Mouse (Mus musculus) midbrain, embryonic 11.5 days (tissue): ENCODE data around the gene Tagln2. TPM values are rescaled to one million over a fixed set of nuclear protein-coding genes. Genes with fewer than 3 reads are reported as not detected.

Source experiments
- ATAC-seq: fragments of 200-750 bp; cut with Nextera tagmentation; 2 replicates; pipeline ENCODE4 v1.8.0; 2017; ENCODE audit warnings: moderate TSS enrichment, moderate library complexity; ENCODE audit not compliant: low FRiP score
- DNase-seq: peaks from one replicate; pipeline ENCODE4 v3.0.0; 2015; ENCODE audit warnings: low spot score; ENCODE audit errors: missing footprints
- H3K27ac ChIP-seq: fragments of 300-500 bp; sonication (generic); 2 replicates; pipeline ENCODE4 v1.5.1; 2014; ENCODE audit warnings: low read depth, low read length
- H3K27me3 ChIP-seq: fragments of 300-500 bp; sonication (generic); 2 replicates; pipeline ENCODE4 v1.6.1; 2014; ENCODE audit warnings: mild to moderate bottlenecking, low read length, moderate library complexity, mixed read lengths; ENCODE audit not compliant: control insufficient read depth, insufficient read depth
- H3K36me3 ChIP-seq: fragments of 300-500 bp; sonication (generic); 2 replicates; pipeline ENCODE4 v1.6.1; 2014; ENCODE audit warnings: mild to moderate bottlenecking, low read length, moderate library complexity, mixed read lengths; ENCODE audit not compliant: control insufficient read depth, insufficient read depth
- H3K4me1 ChIP-seq: fragments of 300-500 bp; sonication (generic); 2 replicates; pipeline ENCODE4 v1.6.1; 2014; ENCODE audit warnings: low read length; ENCODE audit not compliant: control insufficient read depth, insufficient read depth
- H3K4me2 ChIP-seq: fragments of 300-500 bp; sonication (generic); 2 replicates; pipeline ENCODE4 v1.6.1; 2014; ENCODE audit warnings: mild to moderate bottlenecking, moderate library complexity
- H3K4me3 ChIP-seq: fragments of 300-500 bp; sonication (generic); 2 replicates; pipeline ENCODE4 v1.5.1; 2014; ENCODE audit warnings: low read depth, low read length
- H3K9ac ChIP-seq: fragments of 300-500 bp; sonication (generic); 2 replicates; pipeline ENCODE4 v1.6.1; 2014; ENCODE audit warnings: low read length
- H3K9me3 ChIP-seq: fragments of 300-500 bp; sonication (generic); 2 replicates; pipeline ENCODE4 v1.6.1; 2016; ENCODE audit warnings: low read length; ENCODE audit not compliant: control insufficient read depth
- WGBS: fragments of 180-500 bp; shearing (Covaris S2); extraction: QIAGEN DNeasy Blood & Tissue Kit; methylation state at CpG from one replicate; pipeline ENCODE4 v1.1.7; 2014; 5-methylcytosine and 5-hydroxymethylcytosine counted together
- polyA plus RNA-seq: library from polyadenylated mRNA; unstranded; fragments of >200 nt; fragmentation: Nextera tagmentation; extraction: Ambion mirVana; gene quantifications from 2 replicates; pipeline ENCODE4 v1.2.1, GENCODE M21; 2014

Gene Tagln2
- polyA plus RNA-seq, 1 experiment from 2014 or later = 39.1 TPM

DNA sequence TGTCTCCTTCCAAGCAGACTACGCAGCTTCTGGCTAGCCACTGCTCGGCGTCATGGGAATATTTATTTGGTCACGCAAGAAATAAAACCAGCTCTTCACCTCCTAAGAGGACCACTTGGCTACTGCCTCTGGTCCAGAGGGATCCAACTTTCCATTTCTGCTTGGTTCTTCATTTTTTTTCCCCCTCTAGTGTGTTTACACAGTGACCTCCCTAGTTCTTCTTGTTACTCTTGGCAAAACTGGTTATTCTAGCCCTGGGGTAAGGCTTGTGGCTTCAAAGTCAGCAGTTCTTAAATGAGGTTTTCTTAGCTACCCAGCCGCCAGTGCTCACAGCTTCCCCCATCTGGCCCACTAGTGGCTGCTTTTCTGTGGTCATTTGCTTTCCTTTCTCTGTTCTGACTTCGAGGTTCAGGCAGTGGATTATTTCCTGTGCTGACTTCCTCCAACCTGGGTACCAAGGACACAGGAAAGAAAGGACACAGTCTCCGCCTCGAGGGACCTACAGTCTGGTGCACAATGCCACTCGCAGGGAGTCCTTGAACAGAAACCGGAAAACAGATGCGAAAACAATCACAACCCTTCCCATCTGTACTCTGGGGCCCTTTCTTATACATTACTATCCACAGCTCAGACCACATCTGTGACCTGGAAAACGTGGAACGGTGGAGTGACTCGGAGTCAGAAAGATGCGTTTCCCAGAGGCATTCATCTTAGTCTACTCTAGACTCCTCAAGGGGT, 25.3 kb downstream of the Tagln2 start:
- Histone ChIP-seq H3K4me1 (0 out of 2 replicates have a peak, but pooled peaks cover 5% of the 10 kb centered on the region), H3K36me3 (no peaks in the 10 kb centered on the region), H3K27me3 (0 out of 2 replicates have a peak, but pooled peaks cover 2% of the 10 kb centered on the region), H3K9me3 (no peaks in the 10 kb centered on the region), H3K9ac (no peak overlapping the region), H3K4me2 (no peak overlapping the region), H3K4me3 (no peak overlapping the region), H3K27ac (no peak overlapping the region)
- no peak for DNase-seq
- no peak for ATAC-seq
- 64% methylated on average over 15 of the region's 15 CpGs for WGBS

DNA sequence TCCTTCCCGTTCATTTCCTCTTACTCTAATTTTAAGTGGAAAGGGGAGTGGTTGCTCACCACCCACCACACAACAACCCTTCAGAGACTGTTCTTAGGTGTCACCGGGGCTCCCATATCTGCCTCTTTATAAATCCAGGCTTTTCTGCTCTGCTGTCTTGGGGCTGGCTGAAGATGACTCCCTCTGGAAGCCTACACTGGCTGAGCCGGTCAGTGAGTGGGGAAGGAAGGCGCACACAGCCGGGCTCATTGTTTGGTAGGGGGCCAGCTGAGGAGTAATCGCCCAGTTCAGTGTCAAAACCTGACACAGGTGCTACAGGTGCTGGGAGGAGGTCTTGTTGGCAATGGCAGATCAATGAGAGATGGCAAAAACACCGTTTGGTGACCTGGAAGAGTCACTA, 26.1 kb downstream of the Tagln2 start:
- no peak overlapping the region for H3K9ac ChIP-seq
- no peaks in the 10 kb centered on the region for H3K9me3 ChIP-seq
- peaks cover 2% of the 10 kb centered on the region; the same call in 1 of the 2 replicates for H3K27me3 ChIP-seq
- 82% methylated on average over 7 of the region's 7 CpGs for WGBS
- H3K4me1 ChIP-seq = 0 out of 2 replicates have a peak, but pooled peaks cover 2% of the 10 kb centered on the region
- DNase-seq = no peak
- no peak overlapping the region for H3K4me3 ChIP-seq
- no peaks in the 10 kb centered on the region for H3K36me3 ChIP-seq
- H3K4me2 ChIP-seq = no peak overlapping the region
- no peak overlapping the region for H3K27ac ChIP-seq
- no peak for ATAC-seq

DNA sequence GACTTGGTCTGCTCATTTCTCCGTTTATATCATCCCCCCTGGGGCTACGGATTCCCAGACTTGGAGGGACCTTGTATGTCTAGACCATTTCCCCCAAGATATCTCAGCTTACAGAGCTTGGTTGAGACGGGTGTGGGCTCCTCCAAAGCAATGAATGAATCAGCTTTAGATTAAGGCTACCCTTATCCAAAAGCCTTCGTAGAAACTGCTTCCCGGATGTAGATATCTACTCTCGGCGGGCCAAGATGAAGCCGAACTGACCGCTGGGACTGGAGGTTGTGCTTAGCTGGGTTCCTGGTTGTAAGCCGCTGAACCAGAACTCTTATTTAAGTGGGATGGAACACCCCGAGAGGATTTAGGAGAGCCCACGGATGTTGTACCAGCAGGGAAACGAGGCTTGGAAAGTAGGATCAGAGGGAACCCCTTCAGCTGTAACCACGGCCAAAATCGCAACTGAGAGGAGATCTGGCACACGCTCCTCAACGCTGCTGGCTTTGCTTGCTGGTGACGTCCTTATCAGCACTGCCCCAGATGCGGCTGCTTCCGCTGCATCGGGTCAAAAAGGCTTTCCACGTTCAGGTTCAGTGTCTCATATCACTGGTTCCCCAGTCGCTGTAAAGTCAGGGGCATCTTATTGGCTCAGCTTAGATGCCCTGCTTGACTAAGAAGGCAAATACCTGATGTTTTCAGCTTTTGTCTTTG, 26.7 kb downstream of the Tagln2 start:
- DNase-seq = no peak
- no peak for ATAC-seq
- peaks cover 2% of the 10 kb centered on the region; the same call in 1 of the 2 replicates for H3K27me3 ChIP-seq
- no peak overlapping the region for H3K9ac ChIP-seq
- H3K4me3 ChIP-seq = no peak overlapping the region
- 72% methylated on average over 23 of the region's 23 CpGs for WGBS
- H3K27ac ChIP-seq = no peak overlapping the region
- H3K36me3 ChIP-seq = no peaks in the 10 kb centered on the region
- H3K4me2 ChIP-seq = no peak overlapping the region
- no peaks in the 10 kb centered on the region for H3K9me3 ChIP-seq
- H3K4me1 ChIP-seq = no peaks in the 10 kb centered on the region

DNA sequence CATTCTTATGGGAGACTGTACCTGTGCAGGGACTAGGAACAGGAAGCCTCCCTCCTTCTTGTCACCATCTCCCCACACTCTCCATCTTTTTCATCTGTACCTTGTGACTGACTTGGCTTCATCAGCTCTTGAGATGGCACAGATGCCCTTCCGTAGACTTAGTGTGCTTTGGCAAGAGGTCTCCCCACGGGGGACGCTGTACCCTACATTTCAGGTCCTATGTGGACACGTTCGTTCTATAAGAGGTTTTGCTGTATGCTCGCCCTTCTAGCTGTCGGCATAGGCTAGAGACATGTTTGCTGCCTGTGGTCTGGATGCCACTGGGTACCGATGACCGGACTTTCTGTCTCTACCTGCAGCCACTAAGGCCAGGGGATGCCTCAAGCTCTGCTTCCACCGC, 27.6 kb downstream of the Tagln2 start:
- peaks cover 6% of the 10 kb centered on the region for H3K4me1 ChIP-seq
- 94% methylated on average over 10 of the region's 10 CpGs for WGBS
- ATAC-seq = no peak
- peaks cover 7% of the 10 kb centered on the region; the same call in 1 of the 2 replicates for H3K27me3 ChIP-seq
- H3K9me3 ChIP-seq = no peaks in the 10 kb centered on the region
- no peak for DNase-seq
- H3K9ac ChIP-seq = no peak overlapping the region
- no peaks in the 10 kb centered on the region for H3K36me3 ChIP-seq
- H3K27ac ChIP-seq = no peak overlapping the region
- H3K4me2 ChIP-seq = no peak overlapping the region
- no peak overlapping the region for H3K4me3 ChIP-seq

DNA sequence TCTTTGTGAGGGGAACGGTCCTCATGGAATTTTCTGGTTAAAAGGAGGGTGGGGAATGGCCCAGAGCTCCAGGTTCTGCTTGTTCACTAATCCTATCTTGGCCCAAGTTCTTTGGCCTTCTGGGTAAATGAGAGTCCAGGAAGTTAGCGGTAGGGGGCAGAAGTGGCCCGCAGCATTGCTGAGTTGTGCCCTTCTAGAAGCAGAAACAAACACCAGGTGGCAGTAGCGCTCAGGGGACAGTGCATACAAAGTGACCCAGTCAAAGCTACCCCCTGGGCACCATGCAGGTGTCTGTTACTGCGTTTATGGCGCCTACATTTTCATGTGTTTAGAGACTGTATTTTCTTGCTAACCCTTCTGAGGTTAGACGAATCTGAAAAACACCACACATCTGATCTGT, 28.9 kb downstream of the Tagln2 start:
- H3K9me3 ChIP-seq = no peaks in the 10 kb centered on the region
- DNase-seq (peak; percentile 96), ATAC-seq (peak; percentile 73)
- peaks cover 7% of the 10 kb centered on the region; the same call in 1 of the 2 replicates for H3K27me3 ChIP-seq
- H3K27ac ChIP-seq = no peak overlapping the region
- 9% methylated on average over 7 of the region's 7 CpGs for WGBS
- H3K4me2 ChIP-seq = no peak overlapping the region
- no peak overlapping the region for H3K4me3 ChIP-seq
- H3K4me1 ChIP-seq = peaks cover 12% of the 10 kb centered on the region
- no peak overlapping the region for H3K9ac ChIP-seq
- H3K36me3 ChIP-seq = no peaks in the 10 kb centered on the region

DNA sequence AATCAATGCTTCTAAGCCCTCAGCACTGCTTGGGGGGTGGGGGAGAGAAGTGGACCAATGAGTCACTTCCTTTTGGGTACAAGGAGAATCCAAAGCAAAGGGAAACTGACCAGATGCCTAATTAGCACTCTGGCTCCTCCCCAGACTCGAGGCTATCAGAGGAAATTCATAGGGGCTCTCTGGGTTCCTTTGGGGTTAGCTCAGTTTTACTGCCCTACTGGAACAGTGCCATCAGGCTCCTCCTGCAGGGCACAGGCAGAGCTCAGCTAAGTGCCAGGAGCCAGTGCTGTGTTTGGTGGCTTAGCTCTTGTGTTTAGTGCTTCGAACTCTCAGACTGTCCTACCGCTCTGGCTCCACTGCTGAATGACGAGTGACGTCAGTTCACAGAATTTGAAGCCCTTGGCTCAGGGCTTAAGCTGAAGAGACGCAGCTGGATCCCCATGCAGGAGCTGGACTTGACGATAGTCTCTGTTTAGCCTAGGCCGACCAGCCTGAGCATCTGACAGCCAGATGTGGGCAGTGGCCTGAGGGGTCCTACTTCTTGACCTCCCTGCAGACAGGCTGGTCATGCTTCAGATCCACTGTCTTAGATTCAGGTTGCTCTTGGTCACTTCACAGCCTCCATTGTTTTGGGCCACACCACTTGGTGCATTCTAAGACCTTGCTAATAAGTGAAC, 30.8 kb downstream of the Tagln2 start:
- H3K36me3 ChIP-seq = no peaks in the 10 kb centered on the region
- H3K4me1 ChIP-seq = peaks cover 12% of the 10 kb centered on the region
- DNase-seq (no peak), ATAC-seq (peak; percentile 4; the same call in 1 of the 2 replicates)
- H3K4me2 ChIP-seq = no peak overlapping the region
- H3K9ac ChIP-seq = no peak overlapping the region
- no peak overlapping the region for H3K4me3 ChIP-seq
- peaks cover 9% of the 10 kb centered on the region; the same call in 1 of the 2 replicates for H3K27me3 ChIP-seq
- H3K9me3 ChIP-seq = no peaks in the 10 kb centered on the region
- WGBS = 36% methylated on average over 8 of the region's 8 CpGs
- H3K27ac ChIP-seq = no peak overlapping the region

DNA sequence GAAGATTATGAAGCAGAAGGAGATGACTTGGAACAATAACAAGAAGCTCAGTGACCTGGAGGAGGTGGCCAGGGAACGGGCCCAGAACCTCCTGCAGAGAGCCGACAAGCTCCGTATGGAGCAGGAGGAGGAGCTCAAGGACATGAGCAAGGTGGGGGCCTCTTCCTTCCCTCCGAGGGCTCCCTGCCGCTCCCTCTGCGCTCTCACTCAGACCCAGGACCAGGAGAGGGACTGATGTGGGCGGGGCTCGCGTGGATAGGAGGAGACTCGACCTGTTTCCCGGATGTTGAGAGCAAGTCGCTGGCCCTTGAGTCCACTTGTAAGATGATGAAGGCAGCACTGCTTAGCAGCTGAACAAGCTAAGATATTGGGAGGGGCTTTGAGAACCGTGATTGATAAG, 32.7 kb downstream of the Tagln2 start:
- peaks cover 9% of the 10 kb centered on the region; the same call in 1 of the 2 replicates for H3K27me3 ChIP-seq
- H3K27ac ChIP-seq = no peak overlapping the region
- H3K9ac ChIP-seq = peak overlapping the region; percentile 55
- H3K4me1 ChIP-seq = peaks cover 12% of the 10 kb centered on the region
- DNase-seq (peak; percentile 93), ATAC-seq (peak; percentile 80)
- H3K36me3 ChIP-seq = no peaks in the 10 kb centered on the region
- 3% methylated on average over 13 of the region's 13 CpGs for WGBS
- no peaks in the 10 kb centered on the region for H3K9me3 ChIP-seq
- H3K4me2 ChIP-seq = peak overlapping the region; percentile 51
- H3K4me3 ChIP-seq = peak overlapping the region; percentile 23

DNA sequence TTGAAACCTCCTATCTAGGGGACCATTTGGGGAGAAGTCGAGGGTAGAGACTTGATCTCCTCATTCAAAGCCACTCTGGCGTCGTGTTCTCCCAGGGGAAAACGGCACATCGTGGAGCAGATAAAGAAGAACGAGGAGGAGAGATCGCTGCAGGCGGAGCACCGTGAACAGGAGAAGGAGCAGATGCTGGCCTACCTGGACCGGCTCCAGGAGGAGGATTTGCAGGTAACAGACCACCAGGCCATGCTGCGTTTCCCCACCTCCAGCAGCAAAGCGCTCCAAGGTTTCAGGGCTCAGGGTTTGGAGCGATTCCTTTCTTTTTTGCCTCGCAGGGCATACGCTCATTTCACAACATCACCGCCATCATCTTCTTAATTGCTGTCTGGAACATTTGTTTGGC, 35.3 kb downstream of the Tagln2 start:
- no peak for ATAC-seq
- peaks cover 7% of the 10 kb centered on the region; the same call in 1 of the 2 replicates for H3K27me3 ChIP-seq
- 85% methylated on average over 16 of the region's 16 CpGs for WGBS

More for the DNA sequence above, 35.3 kb downstream of the Tagln2 start:
- H3K4me1 ChIP-seq = peaks cover 12% of the 10 kb centered on the region
- no peak for DNase-seq
- H3K36me3 ChIP-seq = no peaks in the 10 kb centered on the region
- H3K4me3 ChIP-seq = no peak overlapping the region
- no peak overlapping the region for H3K4me2 ChIP-seq
- no peak overlapping the region for H3K27ac ChIP-seq
- no peak overlapping the region for H3K9ac ChIP-seq
- H3K9me3 ChIP-seq = no peaks in the 10 kb centered on the region
